19 mouse cellular contexts compared by ENCODE assay signal in the genomic region with DNA sequence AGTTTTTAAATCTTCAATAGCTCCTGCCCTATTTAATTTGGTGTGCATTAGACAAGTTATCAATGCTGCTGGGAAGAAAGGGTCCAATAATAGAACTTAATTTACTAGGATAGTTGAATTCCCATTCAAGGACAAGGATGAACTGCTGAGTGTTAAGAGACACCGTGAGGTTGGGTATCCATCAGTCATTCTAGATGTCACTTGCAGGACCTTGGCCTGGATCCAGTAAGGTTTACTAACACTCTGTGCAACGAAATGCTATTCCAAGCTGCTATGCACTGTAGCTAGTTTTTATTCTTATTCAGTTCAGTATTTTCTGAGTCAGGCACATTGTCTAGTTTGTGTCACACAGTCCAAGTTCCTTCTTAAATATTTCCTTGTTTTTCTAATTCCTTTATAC.
DNase-seq lines count a peak whose midpoint lies in the region; TF ChIP-seq lines count a peak whose summit lies in the region.
"Had no signal": no experiment of that assay in that cellular context is flagged by ENCODE, and none has a peak within 500 bp of the region (broad histone marks: within the 10 kb centered on the region; RNA-seq: fewer than 3 reads in every experiment).

No protein-coding gene starts in this region.

- peak overlapping the region; percentile 60 for H3K27ac ChIP-seq in heart, adult 2 months
- H3K27ac ChIP-seq in brown adipose tissue, adult 24 weeks (replicated peaks; ENCODE audit: low read depth, low read length) = peak overlapping the region; percentile 88
- H3K27ac ChIP-seq: embryonic facial prominence, embryonic 13.5 days; forebrain, embryonic 12.5 days; hindbrain, embryonic 10.5 days; hindbrain, embryonic 14.5 days; intestine, embryonic 15.5 days had no signal

- peaks cover 2% of the 10 kb centered on the region for H3K4me1 ChIP-seq in heart, adult 2 months (ENCODE audit: control insufficient read depth, insufficient read depth, low read length)
- peaks cover 9% of the 10 kb centered on the region for H3K4me1 ChIP-seq in brown adipose tissue, adult 24 weeks (ENCODE audit: control insufficient read depth, insufficient read depth, insufficient read length, low read length)
- H3K4me1 ChIP-seq: embryonic facial prominence, embryonic 13.5 days; forebrain, embryonic 12.5 days; intestine, embryonic 15.5 days had no signal

- no peak for TF ChIP-seq CTCF in heart, adult 2 months (IDR thresholded peaks at IDR 0.05)

- H3K36me3 ChIP-seq in heart, adult 2 months (ENCODE audit: control insufficient read depth, insufficient read depth, low read length) = peaks cover 7% of the 10 kb centered on the region
- H3K36me3 ChIP-seq: embryonic facial prominence, embryonic 13.5 days; forebrain, embryonic 12.5 days; heart, embryonic 13.5 days; hindbrain, embryonic 10.5 days; intestine, embryonic 15.5 days had no signal

- TF ChIP-seq EP300 in heart, adult 2 months (IDR thresholded peaks at IDR 0.05; ENCODE audit: insufficient read depth, low read depth, low read length) = no peak

- no peak overlapping the region for H3K4me3 ChIP-seq in heart, adult 2 months
- no peak overlapping the region for H3K4me3 ChIP-seq in brown adipose tissue, adult 24 weeks (ENCODE audit: insufficient read depth, low read depth, low read length)
- H3K4me3 ChIP-seq: embryonic facial prominence, embryonic 13.5 days; forebrain, embryonic 12.5 days; heart, embryonic 13.5 days; hindbrain, embryonic 10.5 days; intestine, embryonic 15.5 days had no signal

- no peaks in the 10 kb centered on the region for H3K79me2 ChIP-seq in heart, adult 2 months (replicated peaks; ENCODE audit: control insufficient read depth, insufficient read depth, low read length)

- TF ChIP-seq POLR2A in heart, adult 2 months (IDR thresholded peaks at IDR 0.05; ENCODE audit: insufficient read depth, low read depth, low read length) = no peak

- no peaks in the 10 kb centered on the region for H3K27me3 ChIP-seq in heart, adult 2 months (ENCODE audit: control insufficient read depth, insufficient read depth, low read length)
- H3K27me3 ChIP-seq: CH12.LX; embryonic facial prominence, embryonic 13.5 days; forebrain, embryonic 12.5 days; heart, embryonic 13.5 days; intestine, embryonic 15.5 days; Patski had no signal

- WGBS in heart, adult 2 months = 37% methylated on average over 2 of the region's 2 CpGs

- DNase-seq in heart, adult 2 months = no peak
- DNase-seq in heart, postnatal 36 days = no peak
- peak; percentile 64 for DNase-seq in adrenal gland, adult 2 months
- DNase-seq in adrenal gland, postnatal 10 days = peak; percentile 31
- DNase-seq in left cerebral cortex, postnatal 10 days (ENCODE audit: extremely low spot score in 1 of 2, low spot score in 2 of 2) = no peak
- DNase-seq: cerebellum, adult 18-20 months; cerebellum, adult 9-11 months; cerebellum, postnatal 36 days; gastrocnemius, postnatal 25 days; heart, postnatal 10 days had no signal

- no peak overlapping the region for H3K9ac ChIP-seq in heart, adult 2 months (ENCODE audit: low read depth, low read length)
- H3K9ac ChIP-seq: embryonic facial prominence, embryonic 13.5 days; forebrain, embryonic 12.5 days; heart, embryonic 13.5 days; hindbrain, embryonic 14.5 days; intestine, embryonic 15.5 days had no signal

- intact Hi-C loops in heart, adult 2 months (cut with DNase I) = no loop called here
- intact Hi-C loops in heart, postnatal 36 days (cut with DNase I) = loop anchor here (5.0 kb wide), 1 partner anchor 499 kb away; no protein-coding TSS in a partner anchor
- intact Hi-C loops in left cerebral cortex, postnatal 10 days (cut with DNase I) = no loop called here

Comparison
In these comparisons a context has a peak if more than half of its experiments do, and no peak if none do; other contexts are left out.
1. DNase-seq: peak in adrenal gland, adult 2 months (single experiment) and adrenal gland, postnatal 10 days (single experiment); none in heart, adult 2 months (0 of 2), heart, postnatal 36 days (0 of 2) and left cerebral cortex, postnatal 10 days (0 of 2).